Mouse (Mus musculus) megakaryocyte-erythroid progenitor cell, adult 5-6 weeks (primary cell): ENCODE measurements around the gene Tent4a. TPM values are rescaled to one million over a fixed set of nuclear protein-coding genes. Genes with fewer than 3 reads are reported as not detected.
A peak's percentile ranks its signal among the peaks of the same experiment; 100 is the strongest.

ENCODE experiments used
- ATAC-seq: replicated peaks from 2 replicates; pipeline ENCODE4 v1.8.0; 2016; ENCODE audit warnings: mild to moderate bottlenecking, inconsistent platforms; ENCODE audit not compliant: severe bottlenecking, poor library complexity, low FRiP score, low TSS enrichment
- total RNA-seq, 2 experiments: library from RNA; stranded (forward) in 1 of 2; stranded (reverse) in 1 of 2; fragments of 200-1000, 215-1000 nt in 1 of 2; fragments of >200 nt in 1 of 2; fragmentation: Nextera tagmentation in 1 of 2; gene quantifications; 2 replicates each; pipeline ENCODE4 v1.2.3; 2014 to 2017

Gene Tent4a
- total RNA-seq, 2 experiments from 2014 or later = 13.5 to 24.2 TPM

DNA sequence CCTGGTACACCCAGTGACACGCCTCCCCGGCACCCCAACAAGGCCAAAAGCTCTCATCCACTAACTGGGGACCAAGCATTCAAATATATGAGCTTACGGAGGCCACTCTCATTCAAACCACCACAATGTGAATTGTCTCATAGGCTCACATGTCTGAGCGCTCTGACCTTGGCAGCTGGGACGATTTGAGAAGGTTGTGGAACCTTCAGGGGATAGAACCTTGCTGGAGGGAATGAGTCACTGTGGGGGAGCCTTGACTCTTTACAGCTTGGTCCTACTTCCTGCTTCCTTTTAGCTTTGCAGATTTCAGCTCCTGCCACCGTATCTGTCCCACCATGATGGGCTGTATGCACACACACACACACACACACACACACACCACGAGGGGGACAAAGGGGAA lies 48.6 kb downstream of the Tent4a start:
- ATAC-seq = no peak

DNA sequence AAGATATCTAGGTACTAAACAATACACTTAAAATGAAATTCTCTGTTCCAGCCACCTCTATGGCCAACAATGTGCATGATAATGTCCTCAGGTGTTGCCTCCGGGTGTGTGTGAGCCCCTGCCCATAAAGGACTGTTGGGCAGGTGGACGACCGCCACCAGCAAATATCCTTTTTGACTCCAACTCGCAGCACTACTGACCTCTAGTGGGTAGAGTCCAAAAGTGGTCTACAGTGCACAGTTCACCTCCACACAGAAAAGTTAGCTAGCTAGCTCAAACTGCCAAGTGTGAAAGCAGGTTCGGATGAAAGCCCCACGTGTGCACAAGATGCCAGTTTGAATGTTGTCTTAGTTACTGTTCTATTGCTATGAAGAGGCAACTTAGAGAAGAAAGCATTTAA lies 49.1 kb downstream of the Tent4a start:
- peak; percentile 54 for ATAC-seq

DNA sequence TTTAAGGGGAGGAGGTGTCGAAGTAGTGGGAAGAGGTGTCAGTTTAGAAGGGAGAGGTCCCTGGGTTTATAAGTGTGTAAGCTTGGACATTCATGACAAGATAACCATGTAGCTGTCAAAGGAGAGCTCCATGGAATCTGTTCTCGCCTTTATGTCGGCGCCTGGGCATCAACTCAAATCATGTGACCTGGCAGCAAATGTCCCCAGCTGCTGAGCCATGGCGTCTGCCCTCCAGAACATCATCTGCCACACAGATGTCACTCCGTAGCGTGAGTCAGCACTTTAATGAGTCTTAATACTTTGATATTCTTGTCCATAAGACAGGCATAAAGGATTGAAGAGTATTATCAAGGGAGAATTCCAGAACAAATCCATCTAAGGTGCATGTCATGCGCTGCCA lies 51.7 kb downstream of the Tent4a start:
- ATAC-seq = no peak

DNA sequence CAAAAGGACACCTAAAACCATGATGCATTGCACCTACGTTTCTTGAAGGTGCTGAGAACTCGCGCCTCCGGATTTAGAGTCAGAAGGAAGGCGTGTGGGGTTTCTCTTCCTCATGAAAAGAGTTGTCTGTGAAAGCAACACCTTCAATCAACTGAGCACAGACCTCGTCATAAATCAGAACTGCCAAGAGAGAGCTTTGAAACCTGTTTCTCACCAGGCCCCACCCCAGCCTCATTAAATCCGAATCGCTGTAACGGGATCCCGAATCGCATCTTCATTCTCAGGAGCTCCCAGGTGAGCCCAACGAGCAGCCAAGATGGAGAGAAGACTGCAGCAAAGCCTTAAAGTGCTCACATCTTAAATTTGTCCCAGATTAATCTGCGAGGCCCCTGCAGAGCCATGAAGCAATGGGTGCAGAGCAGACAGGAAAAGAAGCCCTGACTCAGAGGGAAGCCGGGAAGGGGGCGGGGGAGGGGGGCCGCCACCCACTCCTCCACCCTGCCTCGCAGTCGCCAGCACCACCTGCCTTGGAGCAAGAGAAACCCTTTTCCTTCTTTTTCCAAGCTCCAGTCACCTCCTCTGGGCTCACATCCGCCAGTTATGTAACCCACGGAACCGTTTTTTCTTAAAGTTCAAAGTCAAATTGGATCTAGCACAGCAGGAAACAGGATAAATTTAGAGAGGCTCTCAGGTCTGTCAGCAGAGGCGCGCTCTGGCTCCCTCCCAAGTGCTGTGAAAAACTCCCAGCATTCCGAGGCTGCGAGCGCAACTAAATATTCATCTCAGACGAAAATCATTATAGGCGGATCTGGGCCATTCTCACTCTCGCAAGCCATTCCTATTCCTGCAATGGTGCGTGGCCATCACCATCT lies 52.5 kb downstream of the Tent4a start:
- no peak for ATAC-seq

DNA sequence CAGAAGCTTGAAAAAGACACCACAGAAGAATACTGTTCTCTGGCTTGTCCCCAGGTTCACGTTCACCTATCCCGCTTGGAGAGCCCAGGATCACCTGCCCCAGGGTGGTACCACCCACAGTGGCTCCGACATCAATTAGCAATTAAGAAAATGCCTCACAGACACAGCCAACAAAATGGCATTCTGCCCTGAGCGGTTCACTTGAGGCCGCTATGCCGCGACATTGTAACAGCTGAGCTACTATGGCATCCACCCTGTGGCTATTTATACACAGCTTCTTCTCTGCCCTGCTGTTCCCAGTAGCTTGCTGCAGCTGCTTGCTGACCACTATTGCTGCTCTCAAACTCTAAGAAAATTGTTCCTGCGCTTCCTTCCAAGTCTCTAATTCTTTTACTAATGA lies 53.4 kb downstream of the Tent4a start:
- no peak for ATAC-seq

DNA sequence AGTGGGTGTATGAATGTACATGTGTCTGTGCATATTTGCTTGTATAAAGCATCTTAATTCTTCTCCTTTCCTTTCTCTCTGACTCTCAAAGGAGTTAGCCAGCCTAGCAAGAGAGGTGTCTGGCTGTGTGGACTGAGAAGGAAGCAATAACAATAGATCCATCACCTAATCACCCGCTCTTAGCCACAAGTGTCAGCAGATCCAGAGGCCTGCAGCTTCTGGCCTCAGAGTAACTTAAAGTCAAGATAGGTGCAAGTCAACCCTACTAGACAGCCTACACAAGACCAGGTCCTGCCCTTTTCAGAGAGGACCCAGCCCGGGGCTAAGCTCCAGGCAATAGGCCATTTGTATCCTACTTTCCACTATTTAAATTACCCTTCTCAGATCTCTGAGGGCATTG lies 54.5 kb downstream of the Tent4a start:
- ATAC-seq = no peak

DNA sequence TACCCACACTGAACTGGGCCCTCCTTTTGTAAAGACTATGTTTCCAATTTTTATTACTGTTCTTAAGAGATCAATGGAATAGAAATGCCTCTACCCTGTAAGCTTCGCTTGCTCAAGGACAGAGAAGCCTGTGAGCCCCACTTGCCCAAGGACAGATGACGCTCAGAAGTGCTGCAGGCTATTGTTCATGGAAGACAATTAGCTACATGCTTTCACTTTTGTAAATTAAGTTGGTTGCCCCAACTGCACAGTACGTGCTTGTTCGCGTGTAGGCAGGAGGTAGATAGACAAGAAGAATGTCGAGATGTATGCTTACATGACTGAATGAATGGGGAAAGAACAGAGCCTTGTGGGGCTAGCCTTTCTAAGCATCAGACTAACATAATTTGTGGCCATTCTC lies 55.7 kb downstream of the Tent4a start:
- no peak for ATAC-seq

DNA sequence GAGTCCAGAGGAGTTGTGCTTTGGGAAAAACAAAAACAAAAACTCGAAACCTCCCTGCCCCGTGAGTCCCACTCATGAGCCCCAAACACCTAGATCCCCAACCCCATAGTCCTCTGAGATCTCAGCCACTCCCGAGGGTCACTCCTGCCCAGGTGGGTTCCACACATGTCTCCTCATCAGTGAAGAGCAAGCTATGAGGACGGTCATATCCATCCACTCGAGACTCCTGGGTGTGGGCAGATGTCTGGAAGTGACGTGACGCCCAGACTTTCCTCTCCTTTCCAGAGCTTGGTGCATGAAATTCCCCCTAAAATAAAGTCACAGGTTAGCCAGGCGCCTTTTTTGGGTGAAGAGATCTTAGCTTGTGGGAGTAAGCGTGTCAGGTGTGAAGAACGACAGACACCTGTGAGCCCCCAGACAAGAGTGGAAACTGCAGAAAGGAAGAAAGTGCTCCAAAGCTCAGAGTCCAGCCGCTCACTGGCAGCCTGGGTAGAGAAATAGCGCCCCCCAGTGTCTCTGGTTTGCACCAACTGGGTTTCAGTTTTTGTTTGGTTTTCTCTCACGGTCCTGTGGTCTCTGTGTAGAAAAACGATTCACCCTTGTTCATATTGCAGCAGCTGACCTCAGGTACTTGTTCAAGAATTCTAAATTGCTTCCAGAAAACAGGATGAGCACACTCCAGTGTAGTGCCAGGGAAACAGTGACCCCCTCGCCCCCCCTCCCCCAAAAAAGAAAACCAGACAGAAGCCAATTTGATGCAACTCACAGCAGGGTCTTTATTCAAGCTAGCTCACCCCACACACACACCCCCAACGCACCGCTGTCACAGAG lies 73.6 kb downstream of the Tent4a start:
- no peak for ATAC-seq

DNA sequence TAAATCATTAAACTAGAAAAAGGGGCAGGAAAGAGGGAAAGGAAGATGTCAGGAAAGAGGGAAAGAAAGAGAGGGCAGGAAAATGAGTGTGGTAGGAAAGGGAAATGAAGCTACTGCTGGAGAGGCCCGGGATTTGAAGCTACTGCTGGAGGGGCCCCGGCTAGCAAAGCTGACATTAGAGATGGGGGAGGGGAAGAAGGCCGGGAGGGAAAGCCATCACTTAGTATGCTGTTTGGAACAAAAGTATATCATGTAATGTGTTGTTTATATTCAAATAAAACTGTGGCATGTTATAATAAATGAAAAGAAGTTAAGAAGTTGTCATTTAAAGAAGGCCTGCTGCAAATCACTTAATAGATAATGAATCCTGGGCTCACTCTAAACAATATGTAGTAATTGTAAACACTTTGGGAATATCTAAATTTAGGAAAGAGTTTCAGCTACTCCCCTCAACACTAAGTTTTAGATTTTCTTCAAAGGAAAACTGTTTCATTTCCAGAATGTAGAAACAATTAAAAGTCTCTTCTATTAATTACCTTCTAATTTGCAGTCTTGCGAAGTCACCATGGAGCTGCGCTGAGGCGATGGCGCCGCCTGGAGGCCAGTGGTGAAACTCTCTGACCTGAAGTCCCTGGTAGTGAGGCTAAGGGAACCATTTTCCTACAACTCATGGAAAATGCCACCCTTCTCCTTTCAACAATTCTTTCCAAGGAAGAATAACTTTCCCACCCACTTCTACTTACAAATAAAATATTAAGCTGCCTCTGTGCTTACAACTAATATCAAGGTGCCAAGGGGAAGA lies 74.6 kb downstream of the Tent4a start:
- ATAC-seq = 0 out of 2 replicates have a peak, but pooled peaks have one; percentile 55

DNA sequence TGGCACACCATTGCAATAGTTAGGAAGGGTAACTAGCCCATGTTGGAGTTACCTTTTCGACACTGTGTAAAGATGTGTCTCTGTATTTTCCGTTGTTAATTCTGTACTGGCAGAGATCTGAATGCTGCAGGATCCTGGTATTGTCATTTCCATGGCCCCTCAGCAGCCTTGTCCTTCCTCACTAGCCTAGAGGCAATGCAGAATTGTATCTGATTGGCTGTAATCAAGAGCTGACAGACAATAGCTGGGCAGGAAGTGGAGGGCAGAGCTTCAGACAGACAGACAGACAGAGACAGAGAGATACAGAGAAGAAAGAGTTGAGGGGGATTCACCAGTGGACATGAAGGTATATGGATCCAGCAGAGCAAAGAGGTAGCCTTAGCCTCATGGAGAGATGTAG lies 75.5 kb downstream of the Tent4a start:
- ATAC-seq = no peak

DNA sequence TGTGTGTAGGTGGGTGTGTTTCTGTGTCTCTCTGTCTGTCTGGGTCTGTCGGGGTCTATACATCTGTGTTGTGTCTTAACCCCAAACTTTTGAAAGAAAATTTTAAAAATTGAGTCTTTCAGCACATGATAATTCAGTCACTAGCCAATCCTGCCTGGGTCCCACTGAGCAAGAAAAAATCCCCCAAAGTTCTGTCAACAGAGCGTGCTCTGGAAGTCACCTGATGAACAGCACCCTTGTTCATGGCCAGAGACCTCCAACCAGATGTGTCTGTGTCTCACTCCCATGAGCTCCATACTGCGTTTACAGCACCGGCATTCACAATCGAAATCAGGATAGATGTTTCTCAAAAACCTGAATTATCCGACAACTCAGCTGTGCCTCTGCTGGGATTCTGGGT lies 76.0 kb downstream of the Tent4a start:
- ATAC-seq = no peak

DNA sequence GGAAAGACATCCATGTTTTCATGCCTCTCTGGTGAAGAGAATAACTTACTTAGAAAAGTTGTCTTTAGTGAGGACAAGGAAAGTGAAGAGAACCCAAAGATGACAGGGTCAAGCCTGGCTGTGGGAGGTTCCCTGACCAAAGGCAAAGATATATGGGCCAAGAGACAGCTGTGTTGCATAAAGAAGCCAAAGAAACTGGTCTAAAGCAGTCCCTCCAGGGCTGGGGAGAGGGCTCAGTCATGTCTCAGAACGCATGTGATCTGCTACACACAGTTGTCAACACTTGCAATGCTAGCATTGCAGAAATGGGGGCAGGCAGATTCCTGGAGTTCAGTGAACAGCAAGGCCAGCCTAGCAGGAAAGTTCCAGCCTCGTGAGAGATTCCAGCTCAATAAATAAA lies 77.3 kb downstream of the Tent4a start:
- no peak for ATAC-seq

DNA sequence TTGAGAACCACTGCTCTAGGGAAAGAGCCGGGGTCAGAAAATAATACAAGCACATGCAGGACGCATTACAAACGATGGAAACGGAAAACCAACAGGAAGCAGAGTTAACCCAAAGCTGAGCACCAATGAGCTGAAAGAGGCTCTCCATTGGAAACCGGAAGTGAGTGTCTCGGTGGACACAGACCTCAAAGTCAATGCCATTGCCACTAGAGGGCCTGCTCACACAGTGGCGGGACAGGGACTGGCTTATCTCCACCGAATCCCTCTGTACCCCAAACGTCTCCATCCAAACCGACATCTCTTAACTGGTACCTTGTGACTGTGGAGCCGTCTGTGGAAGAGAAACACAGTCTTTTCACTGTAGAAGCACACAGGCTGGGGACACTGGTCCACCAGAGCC lies 77.8 kb downstream of the Tent4a start:
- ATAC-seq = no peak

DNA sequence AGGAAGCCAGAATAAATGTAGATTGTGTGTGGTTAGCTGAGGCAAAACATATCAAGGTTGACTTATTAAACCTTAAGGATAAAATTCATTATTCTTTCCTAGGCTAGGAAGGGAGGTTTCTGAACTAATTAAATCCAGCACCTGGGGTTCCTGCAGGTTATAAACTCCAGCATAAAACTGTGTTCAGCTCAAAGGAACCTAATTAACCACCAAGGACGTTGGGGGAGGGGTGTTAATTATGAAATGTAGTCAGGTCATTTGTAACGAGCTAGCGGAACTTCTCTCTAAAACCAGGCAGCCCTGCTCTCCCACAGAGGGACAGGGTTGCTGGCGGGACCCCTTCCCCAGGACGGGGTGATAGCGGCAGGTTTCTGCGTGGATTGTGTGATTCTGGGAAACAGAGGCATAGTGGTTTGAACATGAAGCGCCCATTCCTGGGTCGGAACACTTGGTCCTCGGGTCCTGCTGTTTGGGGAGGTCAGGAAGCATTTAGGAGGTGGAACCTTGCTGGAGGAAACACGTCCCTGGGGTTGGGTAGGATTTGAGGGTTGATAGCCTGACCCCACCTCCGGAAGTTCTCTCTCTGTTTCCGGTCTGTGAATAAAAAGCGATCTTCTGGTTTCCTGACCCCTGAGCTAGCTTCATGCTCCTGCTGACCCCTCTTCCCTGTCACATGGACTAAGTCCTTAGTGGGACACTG lies 78.8 kb downstream of the Tent4a start:
- no peak for ATAC-seq

Other genes with a start within 250 kb of the Tent4a start
- 194 and 202 TPM in 2 replicates for gene Nsun2, start 871 bp downstream of the Tent4a start, total RNA-seq (2014; fragmentation: Nextera tagmentation)
- 324 and 335 TPM in 2 replicates for gene Nsun2, start 871 bp downstream of the Tent4a start, total RNA-seq (2017)
- gene Srd5a1, start 76.8 kb upstream of the Tent4a start, total RNA-seq (2014; fragmentation: Nextera tagmentation) = 3.8 and 4.7 TPM in 2 replicates
- gene Srd5a1, start 76.8 kb upstream of the Tent4a start, total RNA-seq (2017) = 2.6 and 3.0 TPM in 2 replicates
- gene Ube2ql1, start 205.3 kb upstream of the Tent4a start, total RNA-seq (2014; fragmentation: Nextera tagmentation) = not detected in 2 replicates
- not detected in 2 replicates for gene Ube2ql1, start 205.3 kb upstream of the Tent4a start, total RNA-seq (2017)